Mouse (Mus musculus): Measurements from ENCODE around the gene Clec4d. TPM values are rescaled to one million over a fixed set of nuclear protein-coding genes. Genes with fewer than 3 reads are reported as not detected.

The Clec4d gene
- polyA plus RNA-seq, 1 experiment from 2014 or later = 0.15 TPM

Other genes with a start within 250 kb of the Clec4d start
- not detected in 2 replicates for gene Clec4b1, start 212.1 kb upstream of the Clec4d start, polyA plus RNA-seq (2015; fragmentation: Nextera tagmentation; extraction: Ambion mirVana)
- gene Clec4a2, start 155.7 kb upstream of the Clec4d start, polyA plus RNA-seq (2015; fragmentation: Nextera tagmentation; extraction: Ambion mirVana) = 3.0 and 3.5 TPM in 2 replicates
- gene Clec4b2, start 89.2 kb upstream of the Clec4d start, polyA plus RNA-seq (2015; fragmentation: Nextera tagmentation; extraction: Ambion mirVana) = not detected in 2 replicates
- gene Clec4n, start 32.3 kb upstream of the Clec4d start, polyA plus RNA-seq (2015; fragmentation: Nextera tagmentation; extraction: Ambion mirVana) = 3.0 and 4.2 TPM in 2 replicates
- gene Clec4e, start 27.8 kb downstream of the Clec4d start, polyA plus RNA-seq (2015; fragmentation: Nextera tagmentation; extraction: Ambion mirVana) = 0.09 and 0.34 TPM in 2 replicates
- gene Vmn2r19, start 46.2 kb downstream of the Clec4d start, polyA plus RNA-seq (2015; fragmentation: Nextera tagmentation; extraction: Ambion mirVana) = not detected in 2 replicates
- gene Vmn2r20, start 156.0 kb downstream of the Clec4d start, polyA plus RNA-seq (2015; fragmentation: Nextera tagmentation; extraction: Ambion mirVana) = not detected in 2 replicates